8 mouse cellular contexts compared by ENCODE assay signal in the genomic region with DNA sequence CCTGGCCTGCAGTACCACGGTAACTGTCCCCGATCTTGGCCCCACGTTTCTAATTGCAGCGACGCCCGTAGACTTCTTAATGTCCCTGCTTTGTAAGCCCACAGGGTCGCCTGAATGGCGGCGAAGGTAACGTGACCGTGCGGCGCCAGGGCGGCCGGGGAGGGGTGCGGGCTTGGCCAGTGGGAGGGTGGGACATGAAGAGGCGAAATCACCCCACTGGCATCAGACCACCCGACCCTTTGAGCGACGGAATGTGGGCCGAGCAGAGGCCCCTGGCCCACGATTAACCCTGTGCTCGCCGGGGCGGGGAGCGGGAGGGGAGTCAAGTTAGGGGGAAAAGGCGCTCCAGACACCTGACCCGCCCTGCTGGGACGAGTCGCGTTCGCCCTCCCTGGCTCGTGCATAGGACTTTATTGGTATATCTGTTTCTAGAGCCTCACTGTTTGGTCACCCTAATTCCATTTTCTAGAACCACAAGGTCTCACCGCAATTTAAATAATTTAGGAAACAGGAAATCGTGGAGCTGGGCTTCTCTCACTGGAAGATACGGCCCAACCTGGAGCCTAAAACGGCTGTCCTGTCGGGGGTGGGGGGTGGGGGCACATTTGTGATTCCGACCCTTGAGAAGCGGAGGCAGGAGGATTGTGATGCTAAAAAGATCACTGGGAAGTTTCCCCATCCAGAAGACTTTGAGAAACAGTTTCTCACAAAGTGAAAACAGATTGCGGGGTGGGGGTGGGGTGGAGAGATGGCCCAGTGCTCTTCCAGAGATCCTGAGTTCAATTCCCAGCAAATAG. TPM values are rescaled to one million over a fixed set of nuclear protein-coding genes. Genes with fewer than 3 reads are reported as not detected.
DNase-seq lines count a peak whose midpoint lies in the region; ATAC-seq lines count a peak whose summit lies in the region.

No protein-coding gene starts in this region.

- peak overlapping the region; percentile 36 for H3K9ac ChIP-seq in embryonic facial prominence, embryonic 15.5 days
- peak overlapping the region; percentile 74 for H3K9ac ChIP-seq in hindbrain, embryonic 12.5 days
- peak overlapping the region; percentile 74 for H3K9ac ChIP-seq in midbrain, embryonic 14.5 days (replicated peaks; ENCODE audit: low read length)

- H3K36me3 ChIP-seq in embryonic facial prominence, embryonic 15.5 days = no peaks in the 10 kb centered on the region
- H3K36me3 ChIP-seq in hindbrain, embryonic 12.5 days = no peaks in the 10 kb centered on the region
- H3K36me3 ChIP-seq in limb, embryonic 10.5 days = no peaks in the 10 kb centered on the region
- H3K36me3 ChIP-seq in midbrain, embryonic 14.5 days (ENCODE audit: control insufficient read depth, insufficient read depth, low read length) = no peaks in the 10 kb centered on the region

- WGBS in embryonic facial prominence, embryonic 15.5 days = 2% methylated on average over 41 of the region's 41 CpGs
- 1% methylated on average over 41 of the region's 41 CpGs for WGBS in hindbrain, embryonic 12.5 days
- WGBS in limb, embryonic 10.5 days = 1% methylated on average over 41 of the region's 41 CpGs
- 1% methylated on average over 41 of the region's 41 CpGs for WGBS in midbrain, embryonic 14.5 days

- no peaks in the 10 kb centered on the region for H3K4me1 ChIP-seq in embryonic facial prominence, embryonic 15.5 days
- 0 out of 2 replicates have a peak, but pooled peaks cover 6% of the 10 kb centered on the region for H3K4me1 ChIP-seq in hindbrain, embryonic 12.5 days
- peaks cover 13% of the 10 kb centered on the region for H3K4me1 ChIP-seq in limb, embryonic 10.5 days
- H3K4me1 ChIP-seq in midbrain, embryonic 14.5 days (ENCODE audit: control insufficient read depth, insufficient read depth, low read length) = peaks cover 19% of the 10 kb centered on the region

- no peaks in the 10 kb centered on the region for H3K27me3 ChIP-seq in embryonic facial prominence, embryonic 15.5 days
- H3K27me3 ChIP-seq in hindbrain, embryonic 12.5 days = no peaks in the 10 kb centered on the region
- H3K27me3 ChIP-seq in limb, embryonic 10.5 days (ENCODE audit: low read depth, poor library complexity, severe bottlenecking) = no peaks in the 10 kb centered on the region
- H3K27me3 ChIP-seq in midbrain, embryonic 14.5 days (ENCODE audit: control insufficient read depth, insufficient read depth, low read length) = no peaks in the 10 kb centered on the region

- H3K9me3 ChIP-seq in embryonic facial prominence, embryonic 15.5 days (replicated peaks) = no peaks in the 10 kb centered on the region
- H3K9me3 ChIP-seq in hindbrain, embryonic 12.5 days (replicated peaks) = no peaks in the 10 kb centered on the region
- H3K9me3 ChIP-seq in limb, embryonic 10.5 days (replicated peaks) = no peaks in the 10 kb centered on the region
- H3K9me3 ChIP-seq in midbrain, embryonic 14.5 days (ENCODE audit: control insufficient read depth, low read length) = no peaks in the 10 kb centered on the region

- peak overlapping the region; percentile 78 for H3K4me2 ChIP-seq in embryonic facial prominence, embryonic 15.5 days (replicated peaks)
- peak overlapping the region; percentile 60 for H3K4me2 ChIP-seq in hindbrain, embryonic 12.5 days (replicated peaks)
- peak overlapping the region; percentile 82 for H3K4me2 ChIP-seq in midbrain, embryonic 14.5 days (ENCODE audit: low read length)

- no peak overlapping the region for H3K27ac ChIP-seq in embryonic facial prominence, embryonic 15.5 days (replicated peaks)
- peak overlapping the region; percentile 79 for H3K27ac ChIP-seq in hindbrain, embryonic 12.5 days
- peak overlapping the region; percentile 92 for H3K27ac ChIP-seq in limb, embryonic 10.5 days
- H3K27ac ChIP-seq in midbrain, embryonic 14.5 days (replicated peaks; ENCODE audit: low read depth, low read length) = peak overlapping the region; percentile 85

- H3K4me3 ChIP-seq in embryonic facial prominence, embryonic 15.5 days (replicated peaks) = peak overlapping the region; percentile 55
- peak overlapping the region; percentile 48 for H3K4me3 ChIP-seq in hindbrain, embryonic 12.5 days
- H3K4me3 ChIP-seq in limb, embryonic 10.5 days = peak overlapping the region; percentile 61
- H3K4me3 ChIP-seq in midbrain, embryonic 14.5 days (replicated peaks; ENCODE audit: low read depth, low read length) = peak overlapping the region; percentile 49

- peak; percentile 94 for DNase-seq in heart, adult 11 months
- DNase-seq in heart, adult 8-10 months (ENCODE audit: low spot score) = no peak
- peak; percentile 65 for DNase-seq in adrenal gland, postnatal 14 days
- peak; percentile 88 for DNase-seq in limb, embryonic 10.5 days (ENCODE audit: low spot score)
- DNase-seq in midbrain, embryonic 14.5 days = peak; percentile 86
- no peak for DNase-seq in spleen, postnatal 36 days (ENCODE audit: low spot score in 2 of 2)

- peak; percentile 65 for ATAC-seq in embryonic facial prominence, embryonic 15.5 days (ENCODE audit: insufficient number of reproducible peaks, low FRiP score, low TSS enrichment, low read depth)
- peak; percentile 95 for ATAC-seq in hindbrain, embryonic 12.5 days (ENCODE audit: low FRiP score)
- ATAC-seq in midbrain, embryonic 14.5 days (ENCODE audit: low FRiP score, low TSS enrichment) = peak; percentile 91

RNA-seq across cellular contexts. Expression of a gene that starts 15.0 kb away (rescaled TPM):
- 1 to 10 TPM; 1.9 to 2.7 (median 2.6) TPM for total RNA-seq in heart, adult 8-10 months (2022)
- total RNA-seq in adrenal gland, postnatal 14 days (2021) = 2.7 TPM in 2 replicates
- polyA plus RNA-seq in embryonic facial prominence, embryonic 15.5 days (2015; fragmentation: Nextera tagmentation; extraction: Ambion mirVana) = 6.3 and 7.1 TPM in 2 replicates
- 42.7 and 49.9 TPM in 2 replicates for polyA plus RNA-seq in hindbrain, embryonic 12.5 days (2016; fragmentation: Nextera tagmentation; extraction: Ambion mirVana)
- 4.0 and 4.6 TPM in 2 replicates for polyA plus RNA-seq in limb, embryonic 10.5 days (2016; fragmentation: Nextera tagmentation; extraction: Ambion mirVana)
- polyA plus RNA-seq in midbrain, embryonic 14.5 days (2014; fragmentation: Nextera tagmentation; extraction: Ambion mirVana) = 50.6 and 66.6 TPM in 2 replicates

RNA-seq across cellular contexts. Expression of a gene that starts 21.5 kb away (rescaled TPM):
- total RNA-seq in heart, adult 8-10 months (2022) = 10 to 100 TPM in 3 of 4 experiments, 1 to 10 TPM in 1; 9.2 to 13.0 (median 11.2) TPM
- 22.8 and 26.4 TPM in 2 replicates for total RNA-seq in adrenal gland, postnatal 14 days (2021)
- 9.0 and 9.7 TPM in 2 replicates for polyA plus RNA-seq in embryonic facial prominence, embryonic 15.5 days (2015; fragmentation: Nextera tagmentation; extraction: Ambion mirVana)
- polyA plus RNA-seq in hindbrain, embryonic 12.5 days (2016; fragmentation: Nextera tagmentation; extraction: Ambion mirVana) = 17.2 and 17.6 TPM in 2 replicates
- polyA plus RNA-seq in limb, embryonic 10.5 days (2016; fragmentation: Nextera tagmentation; extraction: Ambion mirVana) = 14.9 and 16.2 TPM in 2 replicates
- polyA plus RNA-seq in midbrain, embryonic 14.5 days (2014; fragmentation: Nextera tagmentation; extraction: Ambion mirVana) = 11.4 and 15.4 TPM in 2 replicates

Comparison
In these comparisons a context has a peak if more than half of its experiments do, and no peak if none do; other contexts are left out.
1. DNase-seq: peak in heart, adult 11 months (single experiment), adrenal gland, postnatal 14 days (single experiment), limb, embryonic 10.5 days (single experiment) and midbrain, embryonic 14.5 days (single experiment); none in heart, adult 8-10 months (single experiment) and spleen, postnatal 36 days (0 of 2).
2. Peak in every context shown above with its lines, with median percentiles within 50 percentile points of each other: ATAC-seq, H3K4me2 ChIP-seq, H3K4me3 ChIP-seq and H3K9ac ChIP-seq.